Mouse (Mus musculus) R1 (cell line): Measurements from ENCODE around the gene Col4a1.

ENCODE experiments used
- DNase-seq: peaks from one replicate; pipeline ENCODE4 v3.0.0-alpha.2; 2018; ENCODE audit warnings: low read depth, low spot score

The Col4a1 gene

DNA sequence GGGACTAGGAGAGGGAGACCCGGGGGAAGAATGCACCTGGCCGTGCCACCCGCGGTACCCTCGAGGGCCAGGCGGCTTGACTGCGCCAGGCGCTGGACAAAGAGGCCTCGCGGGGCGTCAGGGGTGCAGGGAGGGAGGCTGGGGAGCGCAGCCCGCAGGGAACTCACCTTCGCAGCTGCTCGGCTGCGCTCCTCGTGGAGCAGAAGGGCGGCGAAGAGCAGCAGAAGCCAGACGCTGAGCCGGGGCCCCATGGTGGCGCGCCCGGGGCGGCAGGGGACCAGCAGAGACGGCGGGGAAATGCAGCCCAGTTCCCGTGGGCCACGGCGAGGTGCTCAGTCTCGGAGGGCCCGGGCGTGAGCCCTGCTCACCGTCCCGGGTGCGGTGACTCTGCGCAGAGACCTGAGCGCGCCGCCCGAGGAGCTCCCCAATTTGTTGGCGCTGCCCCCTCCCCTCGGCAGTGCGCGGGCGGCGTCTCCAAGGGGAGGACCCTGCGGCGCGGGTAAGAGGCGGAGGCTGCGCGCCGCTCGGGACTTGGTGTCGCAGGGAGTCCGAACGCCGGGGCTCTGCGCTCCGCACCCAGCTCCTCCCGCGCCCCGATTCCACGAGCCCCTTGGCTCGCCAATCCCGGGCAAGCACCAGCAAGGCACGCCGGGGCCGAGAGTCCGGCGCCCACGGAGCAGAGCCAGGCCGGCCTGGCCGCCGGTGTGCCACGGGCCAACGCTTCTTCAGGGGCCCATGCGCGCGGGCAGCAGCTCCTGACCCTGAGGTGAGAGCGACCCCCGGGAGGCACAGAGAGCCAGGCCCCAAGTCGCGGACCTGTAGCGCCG, at the start of gene Col4a1, which contains the start of gene Col4a2:
Gene Col4a1 (minus strand): TSS at position 478 of the 827 bp plus-strand sequence.
Gene Col4a2 (plus strand): TSS at position 457 of the 827 bp plus-strand sequence.
- peak; percentile 87 for DNase-seq

DNA sequence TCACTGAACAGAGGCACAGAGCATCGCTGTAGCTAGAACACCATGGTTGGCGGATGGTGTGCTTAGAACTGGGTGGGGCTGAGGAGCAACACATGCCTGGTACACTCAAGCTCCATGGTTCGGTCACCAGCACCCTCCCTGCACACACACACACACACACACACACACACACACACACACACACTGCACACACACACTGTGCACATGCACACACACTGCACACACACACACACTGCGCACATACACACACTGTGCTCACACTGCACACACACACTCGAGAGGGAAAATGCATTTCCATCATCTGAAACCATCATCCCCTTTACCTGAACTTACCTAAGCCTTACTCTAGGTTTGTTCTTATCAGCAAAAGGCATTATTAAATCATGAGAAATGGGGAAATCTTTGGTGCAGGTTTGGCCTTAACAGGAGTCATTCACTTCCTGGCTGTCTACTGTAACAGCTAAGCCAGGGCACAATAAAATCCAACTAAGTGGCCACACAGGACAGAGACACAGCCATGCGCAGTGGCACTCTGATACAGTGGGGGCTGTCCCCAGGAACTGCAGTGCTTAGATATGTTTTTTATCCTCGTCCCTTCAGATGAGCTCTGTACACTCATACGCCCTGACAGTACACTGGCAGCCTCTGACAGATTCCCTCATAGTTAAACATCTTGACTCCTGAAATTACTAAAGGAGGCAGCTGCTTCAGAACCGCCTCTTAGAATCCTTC, 49.1 kb upstream of the Col4a1 start:
- no peak for DNase-seq

DNA sequence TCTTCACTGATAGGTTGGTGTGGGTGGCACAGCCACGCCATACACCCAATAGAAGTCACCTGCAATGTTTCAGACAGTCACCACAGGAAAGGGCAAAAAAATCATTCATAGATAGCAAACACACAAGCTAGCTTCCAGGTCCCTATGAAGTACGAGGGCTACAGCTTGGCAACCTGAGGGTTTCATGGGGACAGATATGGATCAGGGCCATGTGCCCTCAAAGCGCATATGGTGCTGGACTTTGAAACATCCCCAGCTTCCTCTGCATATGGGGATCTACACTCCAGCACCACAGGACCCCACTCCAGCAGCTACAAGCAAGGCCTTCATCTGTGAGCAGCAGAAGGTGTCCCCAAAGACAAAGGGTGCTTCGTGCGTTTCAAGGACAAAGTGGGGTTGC, 47.2 kb upstream of the Col4a1 start:
- DNase-seq = no peak

DNA sequence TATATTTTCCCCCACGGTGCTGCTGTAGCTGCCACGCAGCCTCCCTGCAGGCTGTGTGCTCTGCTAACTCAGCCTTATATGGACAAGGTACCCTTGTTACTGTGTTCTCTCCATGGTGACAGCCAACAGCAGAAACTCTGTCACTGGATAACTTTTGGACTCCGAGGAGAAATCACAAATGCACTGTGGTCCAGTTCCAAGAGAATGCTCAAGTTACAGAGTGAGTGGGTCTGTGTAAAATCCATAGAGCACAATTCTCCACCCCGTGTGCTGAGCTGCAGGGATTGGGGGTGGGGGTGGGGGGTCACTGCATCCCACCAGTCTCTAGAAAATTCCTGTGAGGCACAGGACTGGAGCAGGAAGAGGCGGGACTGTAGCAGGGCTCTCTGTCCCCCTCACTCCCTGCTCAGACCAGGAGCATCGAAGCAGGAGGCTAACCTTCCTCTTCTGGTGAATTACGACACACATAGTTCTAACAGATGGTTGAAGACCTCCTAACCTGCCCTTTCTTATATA, 45.4 kb upstream of the Col4a1 start:
- DNase-seq = no peak

DNA sequence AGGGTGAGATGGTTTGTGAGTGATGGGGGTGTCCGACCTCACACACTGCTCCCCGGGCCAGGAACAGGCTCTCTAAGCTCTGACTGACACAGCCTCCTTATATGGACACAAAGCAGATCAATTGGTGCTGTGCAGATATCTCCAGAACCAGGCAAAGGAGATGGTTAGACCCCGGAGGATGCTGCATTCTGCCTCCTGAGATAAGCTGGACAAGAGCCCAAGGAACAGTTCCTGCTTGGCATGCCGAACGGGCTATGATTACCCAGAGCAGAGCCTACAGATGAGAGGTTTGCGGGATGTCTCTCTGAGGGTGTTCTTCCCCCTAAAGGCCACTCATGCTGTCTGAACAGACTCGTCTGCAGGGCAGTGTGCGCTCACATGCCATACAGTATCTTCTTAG, 44.1 kb upstream of the Col4a1 start:
- no peak for DNase-seq

DNA sequence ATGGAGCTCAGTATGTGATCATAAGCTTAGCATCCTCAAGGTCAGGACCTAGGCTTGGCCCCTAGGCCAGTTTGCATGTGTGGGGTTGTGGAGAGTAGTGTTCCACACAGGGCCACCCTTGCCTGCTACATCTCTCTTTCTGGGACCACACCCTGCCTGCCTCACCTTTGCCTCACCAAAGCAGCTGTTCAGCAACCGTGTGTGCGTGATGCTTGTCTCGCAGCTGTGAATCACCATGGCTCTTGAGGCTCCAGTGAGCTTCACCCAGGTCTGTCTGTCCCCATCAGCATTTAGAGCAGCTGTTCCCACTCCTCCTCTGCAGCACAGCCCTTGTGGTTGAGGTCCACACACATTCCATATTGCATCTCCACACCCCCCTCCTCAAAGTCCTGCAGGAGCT, 43.3 kb upstream of the Col4a1 start:
- no peak for DNase-seq

DNA sequence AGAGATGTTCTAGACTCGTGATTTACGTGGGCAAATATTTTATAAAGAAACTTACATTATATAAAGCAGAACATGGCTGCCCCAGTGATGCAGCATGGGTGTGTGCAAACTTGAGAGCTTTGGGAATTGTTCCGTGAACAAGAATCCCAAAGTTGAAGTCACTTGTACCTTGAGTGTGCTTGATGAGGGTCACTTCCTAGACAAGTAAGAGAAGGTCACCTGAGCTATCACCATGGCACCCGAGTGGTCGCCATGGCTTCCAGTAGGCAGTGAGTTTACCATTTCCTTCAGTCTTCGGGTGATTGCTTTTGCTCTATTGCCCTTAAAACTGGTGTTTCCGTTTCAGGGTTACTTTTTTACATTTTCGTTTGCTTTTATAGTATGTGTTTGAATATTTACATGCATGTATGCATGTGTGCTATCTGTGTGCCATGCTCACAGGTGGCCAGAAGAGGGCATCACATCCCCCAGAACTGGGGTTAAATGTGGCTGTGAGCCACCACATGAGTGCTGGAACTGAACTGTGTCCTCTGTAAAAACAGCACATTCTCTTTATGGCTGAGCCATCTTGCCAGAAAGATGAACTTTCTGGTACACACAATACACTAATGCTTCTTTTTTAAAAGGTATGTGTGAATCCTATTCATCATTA, 42.3 kb upstream of the Col4a1 start:
- peak; percentile 42 for DNase-seq

DNA sequence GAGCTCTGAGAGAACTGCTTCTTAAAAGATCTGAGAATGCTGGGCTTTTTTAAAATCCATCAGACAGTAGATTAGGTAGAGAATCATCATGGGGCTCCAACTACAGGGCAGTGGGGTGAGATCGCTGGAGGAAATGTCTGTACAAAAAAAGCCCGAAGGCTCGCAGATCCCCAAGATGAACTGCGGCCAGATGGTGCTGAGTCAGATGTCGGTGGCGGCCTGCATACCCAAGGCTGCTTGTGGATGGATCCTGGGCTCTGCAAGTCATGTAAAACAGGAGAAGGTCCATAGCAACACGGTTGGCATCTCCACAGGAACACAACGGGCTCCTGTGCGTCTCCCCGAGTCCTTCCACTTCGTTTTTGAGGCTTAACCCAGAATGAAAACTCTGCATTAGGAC, 39.9 kb upstream of the Col4a1 start:
- DNase-seq = no peak

DNA sequence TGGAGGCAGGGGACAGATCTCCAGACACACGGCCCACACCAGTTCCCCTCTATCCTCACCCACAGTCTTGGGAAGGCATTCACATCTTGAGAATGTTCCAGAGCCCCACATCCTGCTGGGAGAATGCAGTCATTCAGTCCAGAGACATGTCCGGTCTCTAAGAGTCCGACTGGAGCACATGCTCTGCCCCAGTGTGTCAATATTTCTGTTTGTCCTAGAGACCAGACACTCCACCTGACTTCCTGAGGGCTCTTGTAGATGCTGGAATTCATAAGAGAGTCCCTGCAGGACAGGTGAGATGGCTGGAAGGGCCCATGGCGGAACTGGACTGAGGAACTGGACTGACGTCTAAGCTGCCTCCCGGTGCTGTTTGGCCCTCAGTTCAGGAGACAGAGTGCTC, 38.7 kb upstream of the Col4a1 start:
- no peak for DNase-seq

DNA sequence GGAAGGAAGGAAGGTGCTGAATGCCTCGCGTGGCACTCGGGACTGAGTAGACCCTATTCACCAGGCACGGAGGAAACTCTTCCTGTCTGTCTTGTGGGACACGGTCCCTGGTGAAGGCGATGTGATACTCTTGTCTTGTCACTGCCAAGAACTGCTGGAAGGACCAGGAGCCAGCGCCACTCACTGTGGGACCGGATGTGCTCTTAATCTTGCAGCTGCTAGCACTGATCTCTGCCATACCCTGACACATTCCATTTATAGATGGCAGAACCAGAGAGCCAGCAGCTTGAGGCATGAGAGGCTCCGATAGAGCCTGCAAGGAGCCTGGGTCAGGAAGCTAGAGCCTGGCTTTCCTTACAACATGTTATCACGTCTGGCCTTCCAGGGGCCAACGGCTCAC, 36.0 kb upstream of the Col4a1 start:
- no peak for DNase-seq

DNA sequence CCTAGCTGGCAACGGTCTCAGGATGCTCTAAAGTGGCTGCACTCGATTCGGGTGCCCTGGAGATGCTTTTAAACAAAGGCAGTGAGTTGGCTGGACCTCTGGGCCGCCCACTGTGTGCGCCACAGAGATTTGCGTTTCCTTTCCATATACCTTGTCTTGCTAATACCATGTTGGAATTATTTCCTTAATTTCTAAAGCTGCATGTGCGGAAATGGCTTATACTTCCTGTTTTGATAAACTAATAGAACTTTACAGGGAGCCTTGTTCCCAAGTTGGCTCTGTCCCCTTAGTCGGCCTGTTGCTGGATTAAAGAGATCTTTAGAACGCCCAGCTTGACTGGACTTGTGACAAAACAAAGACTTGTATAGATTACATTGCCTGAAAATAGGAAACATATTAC, 35.1 kb upstream of the Col4a1 start:
- DNase-seq = no peak

DNA sequence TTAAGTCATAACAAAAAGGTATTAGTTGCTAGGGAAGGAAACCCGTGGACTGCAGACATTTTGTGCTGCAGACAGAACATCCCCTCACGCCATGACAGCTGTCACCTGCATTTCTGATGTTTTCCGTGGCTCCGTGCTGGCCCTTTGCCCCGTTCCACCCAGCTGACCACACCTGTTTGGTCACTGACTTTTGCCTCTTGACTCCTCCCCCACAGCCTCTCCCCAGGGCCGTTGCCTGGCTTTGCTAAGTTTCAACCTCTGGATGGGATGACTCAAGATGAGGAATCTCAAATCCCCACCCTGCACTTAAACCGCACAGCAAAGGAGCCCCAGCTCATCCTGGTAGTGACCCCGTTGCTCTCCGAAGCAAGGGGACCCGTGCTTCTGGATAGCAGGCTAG, 33.6 kb upstream of the Col4a1 start:
- no peak for DNase-seq

DNA sequence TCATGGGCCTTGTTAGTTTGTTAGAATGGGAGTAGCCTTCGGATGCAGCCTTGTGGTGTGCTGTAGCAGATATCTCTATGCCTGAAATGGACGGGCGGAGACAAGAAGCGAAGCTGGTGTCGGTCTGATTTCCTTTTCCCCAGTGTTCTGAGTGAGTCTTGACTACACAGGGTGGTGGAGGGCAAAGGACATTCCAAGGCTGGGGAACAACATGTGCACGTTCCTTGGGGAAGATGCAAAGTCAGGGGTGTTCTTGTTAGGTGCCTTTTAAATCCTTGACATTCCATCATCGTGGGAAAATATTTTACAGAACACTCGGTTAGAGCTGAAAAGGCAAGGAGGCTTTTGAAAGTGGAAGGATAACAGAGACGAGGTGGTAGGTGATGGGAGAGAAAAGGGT, 31.8 kb upstream of the Col4a1 start:
- DNase-seq = no peak

DNA sequence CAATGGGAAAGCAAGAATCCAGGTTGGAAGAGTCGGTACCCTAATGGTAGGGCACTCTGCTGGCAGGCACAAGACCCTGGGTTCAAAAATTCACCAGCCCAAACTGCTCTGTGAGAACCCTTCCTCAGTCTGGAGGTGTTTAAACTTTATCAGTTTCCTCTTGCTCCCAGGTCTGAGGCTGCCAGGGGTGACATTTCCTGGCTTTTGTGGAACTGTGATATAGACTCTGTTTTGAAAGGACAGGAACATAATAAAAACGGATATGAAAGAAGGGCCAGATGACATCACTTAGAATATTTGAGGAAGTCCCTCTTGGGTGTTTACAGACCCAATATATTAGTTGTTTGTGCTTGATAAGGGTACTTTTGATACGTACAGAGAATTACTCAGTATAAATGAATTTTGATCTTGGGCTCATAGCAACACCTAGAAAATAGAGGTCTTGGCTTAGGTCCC, 28.5 kb upstream of the Col4a1 start:
- DNase-seq = no peak

DNA sequence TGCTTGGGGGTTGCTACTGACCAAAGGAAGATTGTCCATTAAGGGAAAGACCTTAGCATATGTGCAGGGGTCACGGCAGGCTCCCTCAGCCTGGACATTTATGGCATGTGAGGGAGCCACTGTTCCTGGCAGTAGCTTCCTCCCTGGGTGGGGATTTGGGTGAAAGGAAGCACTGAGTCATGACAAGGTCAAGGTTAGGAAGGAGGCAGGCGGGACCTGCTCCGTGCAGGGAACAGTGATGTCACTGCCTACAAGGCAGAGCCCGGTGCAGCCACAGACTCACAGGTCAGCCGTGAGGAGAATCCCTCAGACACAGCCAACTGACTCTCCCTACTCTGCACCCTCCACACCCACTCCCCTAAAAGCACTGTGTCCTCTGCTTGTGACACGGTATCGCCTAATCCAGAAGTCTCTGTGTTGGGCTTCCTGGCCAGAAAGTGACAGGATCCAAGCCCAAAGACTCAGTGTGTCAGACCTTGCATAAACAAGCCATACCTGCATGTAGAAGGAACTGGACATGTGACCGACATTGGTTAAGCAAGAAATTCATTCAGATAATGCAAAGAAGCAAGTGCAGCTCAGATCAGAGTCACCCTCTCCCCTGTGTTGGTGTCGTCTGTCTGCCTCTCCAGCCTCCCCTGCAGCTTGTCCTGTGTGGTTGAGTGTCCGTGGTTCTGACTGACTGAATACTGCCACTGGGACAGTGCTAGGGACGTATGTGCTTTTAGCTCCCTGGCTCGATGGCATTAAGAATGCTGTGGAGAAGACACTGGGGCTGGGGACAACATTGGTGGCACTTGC, 27.9 kb upstream of the Col4a1 start:
- peak; percentile 66 for DNase-seq

DNA sequence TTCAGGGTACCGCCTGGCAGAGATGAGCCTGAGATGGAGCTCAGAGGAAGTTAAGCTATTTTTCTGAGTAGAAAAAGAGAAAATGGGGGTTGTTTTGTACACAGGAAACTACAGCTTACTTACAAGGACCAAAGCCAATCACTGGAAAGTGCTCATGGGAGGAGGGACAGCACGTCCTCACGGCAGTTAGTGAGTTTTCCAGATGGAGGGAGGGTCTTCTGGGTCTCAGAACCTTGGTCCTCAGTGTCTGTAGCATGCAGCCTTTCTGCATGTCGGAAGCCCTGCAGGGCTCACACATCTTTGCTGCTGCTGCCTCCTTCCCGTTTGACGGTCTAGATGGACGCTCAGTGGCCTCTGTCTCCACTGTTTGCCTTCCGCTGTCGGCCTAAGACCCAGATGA, 25.9 kb upstream of the Col4a1 start:
- no peak for DNase-seq

DNA sequence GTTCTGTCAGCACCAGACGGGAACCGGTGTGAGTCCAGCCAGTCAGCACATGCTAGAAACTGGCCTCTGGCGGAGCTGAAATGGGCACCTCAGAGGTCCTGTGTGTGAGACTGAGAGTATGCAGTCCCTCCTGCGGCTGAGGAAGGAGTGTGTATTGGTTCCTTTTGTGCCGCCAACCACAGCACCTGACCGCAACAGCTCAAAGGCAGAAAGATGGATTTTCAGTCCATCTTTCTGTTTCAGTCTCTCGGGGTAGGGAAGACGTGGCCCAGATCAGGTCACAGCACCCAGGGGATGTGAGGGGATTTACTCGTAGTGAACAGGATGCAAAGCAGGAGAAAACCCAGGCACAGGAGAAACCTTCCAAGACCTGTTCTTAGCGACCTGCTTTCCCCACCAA, 25.0 kb upstream of the Col4a1 start:
- DNase-seq = no peak

DNA sequence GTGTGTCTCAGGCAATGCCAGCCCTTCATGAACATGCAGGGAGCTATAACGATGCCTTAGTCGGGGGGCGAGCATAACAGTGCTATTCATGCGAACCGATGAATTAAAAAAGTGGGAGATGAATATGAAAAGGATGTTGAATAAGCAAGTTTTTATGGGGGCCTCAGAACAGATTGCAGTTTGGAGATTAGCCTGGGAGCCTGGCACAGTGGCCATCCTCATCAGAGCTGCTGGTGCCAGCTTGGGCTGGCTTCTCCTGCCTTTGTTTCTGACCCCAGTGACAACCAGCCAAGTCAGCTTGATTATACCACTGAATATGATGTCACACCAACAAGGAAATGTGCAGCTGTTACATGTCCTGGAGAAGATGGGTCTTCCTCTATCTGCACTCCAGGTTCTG, 23.7 kb upstream of the Col4a1 start:
- DNase-seq = no peak

DNA sequence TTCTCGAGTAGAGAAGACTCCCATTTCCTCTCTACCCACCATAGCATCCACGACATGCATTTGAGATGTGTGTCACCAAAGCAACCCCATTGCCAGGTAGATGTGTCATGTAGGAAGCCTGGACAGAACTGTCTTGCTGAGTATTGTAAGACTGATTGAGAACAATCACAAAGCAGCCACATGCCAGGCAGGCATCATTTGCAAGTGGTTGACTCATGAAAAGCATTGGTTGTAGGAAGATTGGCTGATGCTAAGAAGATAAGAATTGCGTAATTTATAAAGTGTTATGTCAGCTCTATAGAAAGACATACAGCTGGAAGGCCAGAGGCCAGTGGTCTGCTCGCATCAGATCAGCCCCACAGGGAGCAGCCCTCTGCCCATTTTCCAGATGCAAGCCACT, 22.6 kb upstream of the Col4a1 start:
- DNase-seq = no peak

DNA sequence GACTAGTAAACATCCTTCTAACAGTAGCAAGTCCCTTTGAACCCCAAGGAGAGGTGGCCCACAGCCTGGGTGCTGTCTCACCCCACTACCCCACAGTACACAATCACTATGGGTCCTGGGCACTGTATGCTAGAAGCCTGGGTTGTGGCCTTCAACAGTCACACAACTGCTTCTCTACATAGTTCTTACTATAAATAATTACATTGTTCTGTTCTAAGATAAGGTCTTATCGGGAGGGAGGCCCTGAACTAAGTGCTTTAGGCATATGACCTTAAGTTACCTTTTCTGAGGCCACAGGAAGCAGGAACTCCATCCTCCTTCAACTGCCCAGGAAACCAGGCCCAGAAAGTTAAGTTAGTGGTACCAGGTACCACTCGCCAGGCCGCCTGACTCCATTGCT, 21.9 kb upstream of the Col4a1 start:
- DNase-seq = no peak

DNA sequence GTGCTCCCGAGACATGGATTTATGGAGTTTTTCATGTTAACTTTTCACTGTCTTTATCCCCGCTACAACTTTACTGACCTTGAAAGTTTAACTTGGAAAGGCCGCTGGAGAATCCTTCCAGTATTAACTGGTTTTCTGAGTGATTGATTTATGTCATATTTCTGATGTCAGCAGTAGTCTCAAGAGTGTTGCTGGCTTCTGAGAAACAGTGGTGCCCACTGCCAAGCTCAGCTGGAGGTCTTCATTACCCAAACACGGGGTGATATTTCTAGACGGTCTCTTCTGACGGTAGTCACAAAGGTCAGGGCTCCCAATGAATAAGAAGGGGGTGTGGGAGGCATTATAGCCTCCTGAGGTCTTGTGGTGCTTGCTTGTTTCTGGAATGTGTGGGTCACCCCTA, 21.1 kb upstream of the Col4a1 start:
- DNase-seq = no peak
